Mouse (Mus musculus) hindbrain, embryonic 12.5 days (tissue): Measurements from ENCODE around the gene Elmo1. TPM values are rescaled to one million over a fixed set of nuclear protein-coding genes. Genes with fewer than 3 reads are reported as not detected.

Source experiments
- ATAC-seq: fragments of 200-750 bp; cut with Nextera tagmentation; 2 replicates; pipeline ENCODE4 v1.8.0; 2017; ENCODE audit warnings: moderate TSS enrichment; ENCODE audit not compliant: low FRiP score
- H3K27ac ChIP-seq: fragments of 300-500 bp; sonication (generic); 2 replicates; pipeline ENCODE4 v1.5.1; 2016; ENCODE audit warnings: mild to moderate bottlenecking
- H3K27me3 ChIP-seq: fragments of 300-500 bp; sonication (generic); 2 replicates; pipeline ENCODE4 v1.6.1; 2016; ENCODE audit warnings: mild to moderate bottlenecking
- H3K36me3 ChIP-seq: fragments of 300-500 bp; sonication (generic); 2 replicates; pipeline ENCODE4 v1.6.1; 2016; ENCODE audit warnings: mild to moderate bottlenecking
- H3K4me1 ChIP-seq: fragments of 300-500 bp; sonication (generic); 2 replicates; pipeline ENCODE4 v1.6.1; 2016
- H3K4me2 ChIP-seq: fragments of 300-500 bp; sonication (generic); replicated peaks from 2 replicates; pipeline ENCODE4 v1.6.1; 2016; ENCODE audit warnings: mild to moderate bottlenecking
- H3K4me3 ChIP-seq: fragments of 300-500 bp; sonication (generic); 2 replicates; pipeline ENCODE4 v1.5.1; 2016; ENCODE audit warnings: mild to moderate bottlenecking
- H3K9ac ChIP-seq: fragments of 300-500 bp; sonication (generic); 2 replicates; pipeline ENCODE4 v1.6.1; 2016; ENCODE audit warnings: mild to moderate bottlenecking, moderate library complexity
- H3K9me3 ChIP-seq: fragments of 300-500 bp; sonication (generic); replicated peaks from 2 replicates; pipeline ENCODE4 v1.6.1; 2016; ENCODE audit warnings: mild to moderate bottlenecking
- WGBS: fragments of 180-500 bp; shearing (Covaris S2); methylation state at CpG from one replicate; pipeline ENCODE4 v1.1.7; 2016; 5-methylcytosine and 5-hydroxymethylcytosine counted together
- polyA plus RNA-seq: library from polyadenylated mRNA; unstranded; fragments of >200 nt; fragmentation: Nextera tagmentation; extraction: Ambion mirVana; gene quantifications from 2 replicates; pipeline ENCODE4 v1.2.1, GENCODE M21; 2016

Gene Elmo1
- polyA plus RNA-seq, 1 experiment from 2014 or later, result 28.9 TPM

DNA sequence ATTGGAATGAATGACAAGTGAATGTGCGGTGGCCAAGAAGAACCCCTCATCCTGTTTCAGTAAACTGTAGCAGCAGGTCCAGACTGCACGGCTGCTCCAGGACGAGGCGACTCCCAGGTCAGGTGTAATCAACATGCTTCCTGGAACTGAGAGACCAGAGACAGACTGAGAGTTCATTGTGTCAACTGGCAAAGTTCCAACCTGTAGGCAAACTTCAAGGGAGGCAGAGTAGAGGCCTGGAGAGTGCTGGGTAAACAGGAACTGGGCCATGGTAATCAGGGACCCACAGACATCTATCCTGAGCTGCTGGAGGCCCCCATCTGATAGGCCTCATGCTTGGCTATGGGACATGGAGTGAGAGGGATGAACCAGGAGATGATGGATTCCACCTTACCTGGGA lies 57.3 kb downstream of the Elmo1 start:
- Histone ChIP-seq H3K27me3 (no peaks in the 10 kb centered on the region), H3K36me3 (no peaks in the 10 kb centered on the region), H3K4me2 (no peak overlapping the region), H3K9me3 (no peaks in the 10 kb centered on the region), H3K27ac (no peak overlapping the region), H3K9ac (no peak overlapping the region), H3K4me3 (no peak overlapping the region), H3K4me1 (peaks cover under 1% of the 10 kb centered on the region)
- no peak for ATAC-seq
- 81% methylated on average over 4 of the region's 4 CpGs for WGBS

GRCm38 (mm10) chr13:20150130-20150835 lies 59.9 kb downstream of the Elmo1 start:
- 79% methylated on average over 11 of the region's 11 CpGs for WGBS
- ATAC-seq, result no peak
- Histone ChIP-seq H3K27ac (no peak overlapping the region), H3K36me3 (no peaks in the 10 kb centered on the region), H3K9ac (no peak overlapping the region), H3K9me3 (no peaks in the 10 kb centered on the region), H3K4me3 (no peak overlapping the region), H3K4me1 (no peaks in the 10 kb centered on the region), H3K4me2 (no peak overlapping the region), H3K27me3 (no peaks in the 10 kb centered on the region)

DNA sequence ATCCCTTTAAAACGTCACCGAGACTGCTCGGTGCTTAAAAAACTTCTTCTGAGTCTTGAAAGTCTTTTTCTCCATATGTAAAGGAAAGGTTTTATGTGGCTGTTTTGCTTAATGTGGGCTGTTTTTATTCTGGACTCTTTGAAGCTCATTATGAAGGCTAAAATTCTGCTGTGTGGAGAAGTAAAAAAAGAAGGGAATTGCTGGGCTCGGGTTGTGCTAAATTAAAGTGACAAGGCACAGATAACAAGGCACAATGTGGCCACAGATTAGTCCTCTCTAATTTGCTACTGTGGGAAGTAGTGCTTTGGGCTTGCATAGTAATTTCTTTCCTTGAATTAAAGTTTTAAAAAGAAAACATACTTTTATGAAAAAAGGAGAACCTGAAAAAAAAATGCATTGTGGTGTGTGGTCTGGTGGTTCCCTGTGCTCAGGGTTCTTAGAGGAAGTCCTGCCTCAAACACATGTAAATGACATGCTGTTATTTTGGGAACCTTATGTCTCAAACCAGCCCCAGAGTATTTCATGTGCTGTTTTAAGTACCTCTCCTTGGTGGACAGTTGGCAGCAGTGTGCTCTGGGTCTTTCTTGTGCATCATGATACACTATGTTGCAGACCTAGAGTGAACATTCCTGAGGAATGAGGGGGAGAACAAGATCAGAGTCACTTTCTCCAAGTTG lies 61.0 kb downstream of the Elmo1 start:
- no peaks in the 10 kb centered on the region for H3K4me1 ChIP-seq
- H3K9ac ChIP-seq, result no peak overlapping the region
- H3K9me3 ChIP-seq, result no peaks in the 10 kb centered on the region
- no peaks in the 10 kb centered on the region for H3K27me3 ChIP-seq
- no peak overlapping the region for H3K4me2 ChIP-seq
- ATAC-seq, result no peak
- no peak overlapping the region for H3K4me3 ChIP-seq
- H3K36me3 ChIP-seq, result no peaks in the 10 kb centered on the region
- H3K27ac ChIP-seq, result no peak overlapping the region
- 70% methylated on average over 4 of the region's 4 CpGs for WGBS

DNA sequence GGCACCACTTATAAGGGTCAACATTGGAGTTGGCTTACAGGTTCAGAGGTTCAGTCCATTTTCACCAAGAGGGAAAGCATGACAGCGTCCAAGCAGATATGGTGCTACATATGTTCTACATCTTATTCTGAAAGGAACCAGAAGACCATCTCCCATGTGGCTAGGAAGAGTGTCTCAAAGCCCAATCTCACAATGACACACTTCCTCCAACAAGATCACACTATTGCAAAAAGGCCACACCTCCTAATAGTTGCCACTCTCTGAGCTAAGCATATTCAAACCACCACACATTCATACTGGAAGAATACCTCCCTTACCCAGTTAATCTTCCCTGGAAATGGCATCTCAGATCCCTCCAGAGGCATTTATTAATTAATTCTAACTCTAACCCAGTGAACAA lies 66.7 kb downstream of the Elmo1 start:
- Histone ChIP-seq H3K36me3 (no peaks in the 10 kb centered on the region), H3K27ac (no peak overlapping the region), H3K27me3 (no peaks in the 10 kb centered on the region), H3K4me3 (no peak overlapping the region), H3K9ac (no peak overlapping the region), H3K9me3 (no peaks in the 10 kb centered on the region), H3K4me2 (no peak overlapping the region), H3K4me1 (no peaks in the 10 kb centered on the region)
- ATAC-seq, result no peak
- 88% methylated on average over 1 of the region's 1 CpGs for WGBS

GRCm38 (mm10) chr13:20157529-20157928 lies 67.1 kb downstream of the Elmo1 start:
- Histone ChIP-seq H3K4me3 (no peak overlapping the region), H3K36me3 (no peaks in the 10 kb centered on the region), H3K27me3 (no peaks in the 10 kb centered on the region), H3K4me1 (no peaks in the 10 kb centered on the region), H3K4me2 (no peak overlapping the region), H3K27ac (no peak overlapping the region), H3K9me3 (no peaks in the 10 kb centered on the region), H3K9ac (no peak overlapping the region)
- no peak for ATAC-seq
- 87% methylated on average over 5 of the region's 5 CpGs for WGBS

DNA sequence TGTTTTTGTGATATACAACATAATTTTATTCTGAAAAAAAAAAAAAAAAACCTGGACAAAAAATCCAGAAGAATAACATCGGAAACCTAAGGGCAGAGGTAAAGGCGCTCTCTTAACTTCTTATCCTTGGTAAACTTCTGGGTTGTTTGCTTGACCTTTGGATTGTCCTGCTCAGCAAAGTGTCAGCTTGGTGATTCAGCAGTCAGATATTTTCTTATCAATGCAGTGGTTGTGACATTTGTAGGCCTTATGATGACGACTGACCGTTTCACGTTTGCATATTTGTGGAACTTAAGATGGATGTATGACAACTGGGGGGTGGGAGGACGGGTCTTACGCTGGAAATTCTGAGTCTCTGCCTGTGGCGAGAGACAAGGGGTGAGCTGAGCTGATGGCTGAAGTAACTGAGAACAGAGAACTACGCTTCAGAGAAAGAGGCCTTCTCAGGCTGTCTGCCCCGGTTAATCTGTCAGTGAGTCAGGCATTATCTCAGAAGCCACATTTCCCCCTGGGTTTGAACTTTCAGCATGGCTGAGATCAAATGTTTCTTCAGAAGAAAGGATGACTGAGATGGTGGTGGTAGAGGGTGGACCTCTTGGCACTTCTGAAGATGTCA lies 73.1 kb downstream of the Elmo1 start:
- no peaks in the 10 kb centered on the region for H3K4me1 ChIP-seq
- H3K9me3 ChIP-seq, result no peaks in the 10 kb centered on the region
- H3K27ac ChIP-seq, result no peak overlapping the region
- H3K9ac ChIP-seq, result no peak overlapping the region
- H3K36me3 ChIP-seq, result no peaks in the 10 kb centered on the region
- no peak for ATAC-seq
- no peak overlapping the region for H3K4me2 ChIP-seq
- 67% methylated on average over 10 of the region's 10 CpGs for WGBS
- H3K4me3 ChIP-seq, result no peak overlapping the region
- H3K27me3 ChIP-seq, result no peaks in the 10 kb centered on the region

GRCm38 (mm10) chr13:20164837-20165236 lies 74.4 kb downstream of the Elmo1 start:
- no peak overlapping the region for H3K4me3 ChIP-seq
- no peak for ATAC-seq
- no peak overlapping the region for H3K27ac ChIP-seq
- 81% methylated on average over 2 of the region's 2 CpGs for WGBS
- no peaks in the 10 kb centered on the region for H3K27me3 ChIP-seq
- no peaks in the 10 kb centered on the region for H3K9me3 ChIP-seq
- H3K4me1 ChIP-seq, result no peaks in the 10 kb centered on the region
- no peak overlapping the region for H3K9ac ChIP-seq
- H3K36me3 ChIP-seq, result no peaks in the 10 kb centered on the region
- H3K4me2 ChIP-seq, result no peak overlapping the region

DNA sequence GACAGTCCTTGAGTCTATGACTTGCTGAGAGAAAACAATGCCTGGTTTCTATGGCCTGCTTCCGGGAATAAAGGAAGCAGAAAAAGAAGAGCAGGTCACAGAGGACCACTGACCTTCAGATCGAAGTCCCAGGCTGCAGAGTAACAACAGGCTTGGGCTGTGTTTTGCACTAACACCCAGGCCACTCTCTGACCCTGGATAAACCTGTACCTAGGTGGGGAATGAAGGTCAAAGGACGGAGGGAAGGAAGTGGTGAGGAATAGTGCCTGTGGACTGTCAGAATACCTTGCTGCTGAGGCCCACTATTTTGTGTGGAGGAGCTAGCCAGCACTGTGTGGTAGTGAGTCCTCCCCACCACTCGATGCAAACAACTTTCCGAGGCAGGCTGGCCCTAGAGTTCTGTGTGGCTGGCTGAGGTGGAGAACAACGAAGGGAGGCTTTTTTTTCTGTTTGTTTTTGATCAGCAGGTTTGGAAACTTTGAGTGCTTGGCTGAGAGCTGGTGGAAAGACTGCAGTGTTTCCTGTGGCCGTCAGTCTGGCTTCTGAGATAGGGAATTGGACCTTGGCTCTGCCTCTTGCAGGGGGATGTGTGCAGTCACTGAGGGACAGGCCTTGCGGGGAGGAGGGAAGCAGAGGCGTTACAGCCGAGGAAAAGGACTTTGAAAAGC lies 83.7 kb downstream of the Elmo1 start:
- Histone ChIP-seq H3K4me1 (peaks cover 2% of the 10 kb centered on the region; the same call in 1 of the 2 replicates), H3K27ac (peak overlapping the region; percentile 23; the same call in 1 of the 2 replicates), H3K4me3 (no peak overlapping the region), H3K9ac (no peak overlapping the region), H3K27me3 (no peaks in the 10 kb centered on the region), H3K9me3 (no peaks in the 10 kb centered on the region), H3K4me2 (no peak overlapping the region), H3K36me3 (no peaks in the 10 kb centered on the region)
- WGBS, result 32% methylated on average over 10 of the region's 10 CpGs
- no peak for ATAC-seq

DNA sequence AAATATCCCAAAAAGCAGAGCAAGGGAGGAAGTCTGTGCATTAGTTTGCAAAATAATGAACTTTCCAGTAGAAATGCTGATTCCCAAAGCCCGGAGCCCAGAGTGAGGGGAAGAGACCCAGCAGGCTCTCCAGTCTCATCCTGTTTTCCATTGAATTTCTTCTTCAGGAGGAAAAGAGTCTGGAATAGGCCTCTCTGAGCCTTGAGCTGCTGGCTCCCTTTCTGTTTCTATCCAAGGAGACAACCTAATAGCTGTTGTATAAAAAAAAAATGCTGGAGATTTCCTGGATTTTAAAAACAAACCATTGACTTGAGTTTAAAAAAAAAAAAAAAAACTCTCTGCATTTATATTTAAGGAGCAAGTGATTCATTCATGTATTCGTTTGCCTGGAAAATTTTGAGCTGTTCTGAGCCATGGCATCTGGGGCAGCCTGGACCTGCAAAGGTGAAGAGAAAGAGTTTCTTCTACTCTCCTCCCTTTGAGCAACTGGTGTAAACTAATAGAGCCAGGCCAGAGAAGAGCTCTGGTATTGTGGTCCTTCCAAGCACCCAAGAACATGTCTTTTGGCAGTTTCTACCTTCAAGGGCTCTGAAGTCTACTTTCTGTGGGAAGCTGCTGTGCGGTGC lies 84.4 kb downstream of the Elmo1 start:
- 63% methylated on average over 3 of the region's 3 CpGs for WGBS
- Histone ChIP-seq H3K4me2 (no peak overlapping the region), H3K9ac (no peak overlapping the region), H3K4me1 (peaks cover 2% of the 10 kb centered on the region; the same call in 1 of the 2 replicates), H3K9me3 (no peaks in the 10 kb centered on the region), H3K27me3 (no peaks in the 10 kb centered on the region), H3K36me3 (no peaks in the 10 kb centered on the region), H3K27ac (peak overlapping the region; percentile 23; the same call in 1 of the 2 replicates), H3K4me3 (no peak overlapping the region)
- ATAC-seq, result no peak

GRCm38 (mm10) chr13:20180738-20181137 lies 90.3 kb downstream of the Elmo1 start:
- Histone ChIP-seq H3K4me2 (no peak overlapping the region), H3K4me3 (no peak overlapping the region), H3K9ac (no peak overlapping the region), H3K36me3 (no peaks in the 10 kb centered on the region), H3K9me3 (no peaks in the 10 kb centered on the region), H3K27me3 (no peaks in the 10 kb centered on the region), H3K4me1 (peaks cover 9% of the 10 kb centered on the region), H3K27ac (no peak overlapping the region)
- no peak for ATAC-seq
- 93% methylated on average over 5 of the region's 5 CpGs for WGBS

GRCm38 (mm10) chr13:20181321-20181720 lies 90.9 kb downstream of the Elmo1 start:
- Histone ChIP-seq H3K36me3 (no peaks in the 10 kb centered on the region), H3K4me1 (peaks cover 9% of the 10 kb centered on the region), H3K4me2 (no peak overlapping the region), H3K9me3 (no peaks in the 10 kb centered on the region), H3K4me3 (no peak overlapping the region), H3K27me3 (no peaks in the 10 kb centered on the region), H3K27ac (no peak overlapping the region), H3K9ac (no peak overlapping the region)
- 73% methylated on average over 4 of the region's 4 CpGs for WGBS
- ATAC-seq, result no peak

- no peak overlapping the region for H3K9ac ChIP-seq
- peak overlapping the region; percentile 8; the same call in 1 of the 2 replicates for H3K27ac ChIP-seq
- H3K9me3 ChIP-seq, result no peaks in the 10 kb centered on the region
- no peaks in the 10 kb centered on the region for H3K36me3 ChIP-seq
- no peaks in the 10 kb centered on the region for H3K27me3 ChIP-seq
- no peak overlapping the region for H3K4me2 ChIP-seq
- WGBS, result 52% methylated on average over 6 of the region's 6 CpGs
- no peak for ATAC-seq
- peaks cover 9% of the 10 kb centered on the region for H3K4me1 ChIP-seq
- no peak overlapping the region for H3K4me3 ChIP-seq
Measured at GRCm38 (mm10) chr13:20182239-20182825, 91.9 kb downstream of the Elmo1 start.
